Mouse (Mus musculus) retina, embryonic 14.5 days (tissue): Measurements from ENCODE around the gene Mrpl37.

ENCODE experiments used
- DNase-seq: peaks from one replicate; pipeline ENCODE4 v3.0.0-alpha.2; 2015; ENCODE audit warnings: low spot score

Gene Mrpl37

DNA sequence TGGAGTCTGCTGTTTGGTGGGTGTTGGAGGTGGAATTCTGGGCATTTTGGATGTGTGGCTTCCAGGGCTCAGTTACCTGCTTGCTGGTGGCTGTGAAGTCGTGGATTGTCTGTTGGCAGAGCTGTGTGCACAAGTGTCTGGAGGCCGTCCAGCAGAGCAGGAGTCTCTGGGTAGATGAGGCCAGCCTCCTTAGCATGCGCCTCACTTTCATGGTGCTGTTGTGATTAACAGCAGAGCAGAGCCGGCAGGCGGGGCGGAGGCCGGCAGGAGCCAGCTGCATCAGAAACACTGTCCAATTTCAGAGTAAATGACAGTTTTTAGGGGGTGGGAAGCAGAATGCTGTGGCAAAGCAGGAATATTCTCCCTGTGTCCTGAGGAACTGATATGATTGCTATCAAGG lies 47.6 kb downstream of the Mrpl37 start:
- no peak for DNase-seq

DNA sequence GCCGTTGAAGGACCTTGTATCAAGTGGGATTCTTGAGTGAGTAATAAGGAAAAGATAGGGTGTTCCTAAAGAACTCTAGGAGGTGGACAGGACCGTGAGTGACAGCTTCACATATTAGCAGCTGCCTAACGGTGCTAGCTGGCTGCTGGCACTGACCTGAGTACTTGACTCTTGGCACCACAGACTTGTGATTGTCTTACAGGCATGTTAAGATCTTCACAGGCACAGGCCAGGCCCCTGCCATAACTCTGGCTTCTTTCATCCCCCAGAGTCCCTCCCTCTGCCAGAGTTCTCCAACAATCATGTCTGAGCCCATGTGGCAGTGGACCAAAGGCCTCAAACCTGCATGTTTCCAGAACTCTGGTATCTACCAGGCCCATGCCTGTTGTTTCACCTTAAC lies 48.1 kb downstream of the Mrpl37 start:
- no peak for DNase-seq

DNA sequence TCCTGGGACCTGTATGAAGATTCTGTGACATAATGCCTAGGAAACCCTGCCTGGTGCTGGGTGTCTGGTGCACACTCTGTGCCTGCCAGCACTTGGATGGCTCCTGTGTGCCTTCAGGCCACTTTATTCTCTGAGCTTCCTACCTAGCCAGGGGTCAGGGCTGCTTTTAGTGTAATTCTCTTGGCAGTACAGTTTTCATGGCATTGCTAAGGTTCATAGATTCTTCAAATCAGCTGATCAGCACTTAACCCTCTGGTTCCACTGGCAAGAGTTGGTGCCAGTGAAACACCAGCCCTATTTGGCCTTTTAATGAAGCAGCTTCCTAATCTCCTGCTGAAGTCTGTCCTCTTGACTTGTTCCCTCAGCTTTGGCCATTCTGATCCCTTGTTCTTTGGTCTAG lies 49.4 kb downstream of the Mrpl37 start:
- DNase-seq, result no peak

DNA sequence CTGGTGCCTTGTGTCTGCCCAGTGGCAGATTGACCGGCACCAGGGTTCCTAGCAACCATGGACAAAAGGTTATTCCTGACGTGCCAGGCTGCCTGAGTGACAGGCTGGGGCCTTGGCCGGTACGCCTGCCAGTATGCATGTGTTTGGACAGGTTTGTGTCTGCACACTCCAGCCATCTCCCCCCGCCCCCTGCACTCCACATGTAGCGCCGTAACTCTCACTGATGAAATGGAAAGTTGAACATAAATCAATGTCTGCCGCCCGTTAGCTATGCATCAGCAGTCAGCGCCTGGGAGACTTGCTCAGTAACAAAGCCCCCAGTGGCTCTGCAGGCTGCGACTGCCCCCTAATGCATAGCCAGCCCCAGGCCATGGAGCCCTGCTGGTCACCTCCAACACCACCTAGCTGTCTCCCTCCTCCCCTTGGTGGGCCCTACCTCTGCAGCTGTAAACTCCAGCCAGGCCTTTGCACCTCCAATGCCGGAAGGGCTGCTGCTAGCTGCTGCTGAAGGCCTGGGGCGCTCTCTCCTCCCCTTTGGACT lies 50.6 kb downstream of the Mrpl37 start:
- DNase-seq, result peak; percentile 71

DNA sequence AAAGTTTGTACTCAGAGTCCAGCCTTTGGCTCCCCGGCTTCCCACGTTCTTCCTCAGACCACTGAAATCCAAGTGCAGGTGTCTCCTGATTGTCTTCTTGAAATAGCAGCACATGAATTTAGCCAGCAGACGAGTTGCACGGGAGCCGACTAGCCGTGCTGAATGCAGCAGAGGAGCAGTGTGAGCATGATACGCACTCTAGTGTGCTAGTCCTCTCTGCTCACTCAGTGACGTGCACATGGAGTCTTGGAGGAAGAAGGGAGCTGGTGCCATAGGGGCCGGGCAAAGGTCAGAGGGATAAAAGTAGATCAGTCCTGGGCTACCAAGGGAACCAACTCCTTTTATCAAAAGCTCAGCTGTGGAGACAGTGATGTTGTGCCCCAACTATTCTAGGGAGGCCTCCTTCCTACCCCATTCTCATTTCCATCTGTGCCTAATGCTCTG lies 52.8 kb downstream of the Mrpl37 start:
- DNase-seq, result no peak

DNA sequence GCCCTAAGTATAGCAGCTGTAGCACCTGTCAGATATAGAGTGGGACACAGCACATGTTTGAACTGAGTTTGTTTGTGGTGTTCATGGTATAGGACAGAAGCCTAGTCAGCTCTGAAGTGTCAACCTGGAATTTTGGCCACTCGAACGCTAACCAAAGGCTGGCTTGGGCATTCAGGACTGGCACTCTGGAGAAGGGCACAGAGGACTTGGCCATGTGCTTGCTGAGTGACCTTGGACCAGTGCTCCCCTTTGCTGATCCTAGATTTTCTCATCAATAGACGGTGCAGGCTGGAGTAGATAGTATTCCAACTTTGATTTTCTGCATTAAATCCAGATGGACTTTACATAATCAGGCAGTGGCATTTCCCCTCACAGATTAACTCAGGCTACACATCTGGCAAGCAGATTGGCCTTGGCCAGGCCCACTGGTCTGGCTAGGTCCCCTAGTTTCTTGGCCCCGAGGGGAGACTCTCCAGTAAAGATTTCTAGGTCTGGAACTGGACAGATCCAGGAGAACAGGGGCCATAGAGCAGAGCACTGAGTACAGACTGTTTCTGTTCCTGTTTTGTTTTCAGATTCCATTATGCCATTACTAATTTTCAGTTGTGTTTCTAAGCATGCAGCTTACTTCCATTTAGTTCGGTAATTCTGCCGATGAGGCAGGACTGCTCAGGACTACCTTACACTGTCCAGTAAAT lies 53.4 kb downstream of the Mrpl37 start:
- DNase-seq, result no peak

DNA sequence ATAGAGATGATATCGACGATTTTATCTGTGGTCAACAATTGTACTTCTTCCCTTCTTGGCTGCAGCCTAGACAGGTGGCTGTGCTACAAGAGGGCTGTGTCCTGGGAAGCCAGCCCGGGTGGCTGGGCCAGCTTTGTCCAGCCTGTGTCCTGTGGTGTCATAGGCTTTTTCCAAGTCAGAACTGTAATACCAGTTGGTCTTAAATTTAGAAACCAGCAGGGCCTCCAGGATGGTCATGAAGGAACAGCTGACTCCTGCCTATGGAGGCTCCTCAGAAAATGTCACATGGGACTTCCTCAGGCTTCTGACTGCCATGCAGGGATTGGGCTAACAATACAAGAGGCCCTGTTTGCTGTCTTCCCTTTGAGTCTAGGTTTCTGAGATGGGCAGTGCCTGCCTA lies 54.1 kb downstream of the Mrpl37 start:
- DNase-seq, result no peak

DNA sequence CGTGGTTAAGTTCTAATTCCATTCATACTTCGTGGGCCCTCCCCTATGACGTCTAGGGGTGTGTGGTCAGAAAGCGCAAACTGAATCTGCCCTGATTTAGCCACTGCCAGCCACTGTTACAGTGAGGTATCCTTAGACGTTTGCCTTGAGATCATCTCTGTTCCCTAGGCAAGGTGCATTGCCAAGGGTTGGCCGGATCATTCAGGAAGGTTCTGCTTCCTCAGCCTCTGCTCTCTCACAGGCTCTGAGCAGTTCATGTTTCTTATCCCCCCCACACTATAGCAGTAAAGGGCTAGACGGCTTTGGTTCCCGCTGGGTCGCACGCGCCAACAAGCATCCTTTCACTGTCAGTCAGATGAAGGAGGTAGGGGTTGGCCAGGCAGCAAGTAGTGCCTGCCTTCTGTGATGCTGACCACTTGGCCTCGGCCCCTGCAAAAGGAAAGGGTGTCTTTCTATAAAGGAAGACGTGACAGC lies 54.6 kb downstream of the Mrpl37 start:
- no peak for DNase-seq

DNA sequence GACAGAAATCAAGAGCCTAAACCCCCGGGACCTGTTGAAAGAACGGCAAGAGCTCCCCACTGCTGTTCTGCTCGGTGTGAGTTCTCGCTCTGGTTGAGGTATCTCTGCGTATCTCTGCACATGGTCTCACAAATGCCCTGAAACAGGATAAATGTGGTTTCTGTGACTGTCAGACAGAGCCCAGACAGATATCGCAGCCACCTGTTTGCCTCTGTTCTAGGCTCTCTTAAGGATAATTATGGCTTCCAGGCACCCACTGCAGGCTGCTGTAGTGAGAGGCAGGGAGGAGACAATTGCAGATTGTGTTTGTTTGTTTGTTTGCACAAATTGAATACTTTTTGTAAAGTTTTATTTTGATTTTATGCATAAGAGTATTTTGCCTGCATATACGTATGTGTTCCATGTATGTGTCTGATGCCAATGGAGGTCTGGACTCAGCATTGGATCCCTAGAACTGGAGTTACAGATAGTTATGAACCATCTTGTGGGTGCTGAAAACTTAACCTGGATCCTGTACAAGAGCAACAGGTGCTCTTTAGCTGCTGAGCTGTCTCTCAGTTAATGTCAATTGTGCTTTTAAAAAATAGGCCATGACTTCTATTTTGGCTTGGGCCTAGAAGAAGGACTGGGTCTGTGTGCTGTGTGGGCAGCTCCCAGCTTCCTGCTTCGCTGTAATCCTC lies 55.2 kb downstream of the Mrpl37 start:
- no peak for DNase-seq

DNA sequence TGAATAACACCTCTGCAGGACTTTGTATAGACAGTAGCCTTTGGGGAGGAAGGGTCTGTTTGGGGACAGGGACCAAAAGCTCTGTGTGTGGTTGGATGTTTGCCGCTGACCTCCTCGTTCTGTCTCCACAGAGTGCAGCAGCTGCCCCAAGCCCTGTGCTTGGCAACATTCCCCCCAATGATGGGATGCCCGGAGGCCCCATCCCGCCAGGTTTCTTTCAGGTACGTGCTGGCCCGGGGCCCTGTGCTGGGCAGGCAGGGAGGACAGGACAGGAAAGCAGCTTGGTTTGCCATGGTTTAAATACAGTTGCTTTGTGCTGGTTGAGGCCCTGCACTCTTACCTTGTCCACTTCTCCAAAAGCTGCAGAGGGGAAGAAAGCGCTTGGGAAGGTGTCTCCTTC lies 57.1 kb downstream of the Mrpl37 start:
- no peak for DNase-seq

DNA sequence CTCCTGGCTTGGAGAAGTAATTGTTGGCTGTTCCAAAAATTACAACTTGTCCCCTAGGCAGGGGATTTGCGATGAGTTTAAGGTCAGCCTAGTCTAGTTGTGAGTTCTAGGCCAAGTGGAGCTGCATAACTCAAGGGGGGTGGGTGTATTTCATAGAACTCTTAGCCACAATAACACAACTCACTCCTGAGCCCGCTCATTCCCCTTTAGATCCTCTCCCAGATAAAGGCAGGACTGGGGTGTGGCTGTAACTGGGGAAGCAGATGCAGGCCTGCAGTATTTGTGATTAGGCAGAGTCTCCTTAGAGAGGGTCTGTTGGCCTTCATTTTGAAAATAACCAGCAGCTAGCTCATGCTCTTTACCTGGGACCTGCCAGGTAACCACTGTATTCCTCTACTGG lies 58.5 kb downstream of the Mrpl37 start:
- DNase-seq, result no peak

DNA sequence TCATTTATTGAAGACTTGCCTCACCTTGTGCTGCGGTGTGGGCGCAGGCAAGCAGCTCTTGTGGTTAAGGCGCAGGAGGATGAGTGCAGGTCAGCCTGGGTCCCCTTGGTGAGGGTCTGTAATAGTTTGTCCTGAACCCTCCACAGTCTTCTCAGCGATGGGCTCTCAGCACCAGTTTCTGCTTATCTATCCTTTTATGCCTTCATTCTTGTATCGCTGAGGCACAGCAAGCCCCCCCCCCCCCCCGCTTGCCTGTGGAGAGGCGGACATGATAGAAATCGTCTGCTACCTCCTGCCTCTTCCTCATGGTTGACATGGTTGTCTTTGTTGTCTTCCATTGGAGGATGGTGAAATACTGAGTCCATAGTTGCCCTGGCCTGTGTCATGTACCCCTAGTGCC lies 59.3 kb downstream of the Mrpl37 start:
- no peak for DNase-seq

DNA sequence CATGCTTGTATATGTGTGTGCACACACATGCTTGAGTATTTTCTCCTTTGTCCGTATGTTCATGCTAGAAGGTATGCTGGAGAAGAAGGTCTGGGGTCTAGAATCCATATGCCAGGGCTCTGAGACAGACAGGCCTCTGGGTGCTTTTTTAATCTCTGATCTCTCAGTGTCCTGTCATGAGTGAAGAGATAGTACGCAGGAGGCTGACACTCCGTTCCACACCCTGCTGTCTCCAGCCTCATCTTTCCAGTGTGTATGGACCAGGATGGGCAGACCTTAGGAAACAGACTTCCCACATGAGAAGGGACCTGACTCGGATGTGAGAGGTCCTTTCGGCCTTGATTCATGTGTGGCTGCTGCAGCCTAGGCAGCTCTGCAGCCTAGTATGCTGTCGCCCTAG lies 59.9 kb downstream of the Mrpl37 start:
- no peak for DNase-seq

DNA sequence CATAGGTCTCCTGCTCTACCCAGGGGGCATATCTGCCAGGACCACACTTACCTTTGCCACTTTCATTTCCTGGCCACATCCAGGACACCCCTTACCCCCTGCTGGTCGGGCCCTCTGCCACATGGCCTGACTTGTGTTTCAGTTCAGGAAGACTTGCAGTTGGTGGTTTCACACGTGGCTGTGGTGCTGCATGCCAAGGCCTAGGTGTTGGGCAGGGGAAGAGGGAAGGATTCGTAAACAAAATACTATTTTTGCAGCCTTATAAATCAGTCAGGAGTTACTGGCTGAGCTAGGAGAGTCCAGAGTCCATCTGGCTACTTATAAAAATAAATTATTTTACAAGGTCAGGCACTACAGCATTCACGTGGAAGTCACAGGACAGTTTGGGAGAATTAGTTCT lies 60.4 kb downstream of the Mrpl37 start:
- DNase-seq, result no peak
